Mouse (Mus musculus) natural killer cell, adult 2 months (primary cell): ENCODE results near the gene Gm10490.
"Not testable (repeated sequence)": the region's sequence is repeated elsewhere in the genome, so short reads cannot be mapped to it uniquely, and the experiment has no call there.

ENCODE experiments used
- DNase-seq, 2 experiments: peaks; one replicate each; pipeline ENCODE4 v3.0.0; 2022; ENCODE audit warnings: low spot score in 2 of 2

The Gm10490 gene

GRCm38 (mm10) chrX:7909242-7909641 is at the start of gene Gm10490:
Gene Gm10490, plus strand, starts transcription at chrX:7909542.
- not testable (repeated sequence) for DNase-seq

GRCm38 (mm10) chrX:7863181-7863580 is 46.2 kb upstream of the Gm10490 start:
- DNase-seq: no peak

GRCm38 (mm10) chrX:7864551-7864950 is 44.8 kb upstream of the Gm10490 start:
- DNase-seq: peak in 1 of 2 experiments; percentile 17

- DNase-seq: peak; percentile 42 to 49
These were observed 44.0 kb upstream of the Gm10490 start for GRCm38 (mm10) chrX:7865343-7865742.

GRCm38 (mm10) chrX:7865786-7866185 is 43.6 kb upstream of the Gm10490 start:
- DNase-seq: peak in 1 of 2 experiments; percentile 12

- no peak for DNase-seq
These were observed 42.2 kb upstream of the Gm10490 start for GRCm38 (mm10) chrX:7867141-7867540.

- DNase-seq: no peak
These were observed 40.8 kb upstream of the Gm10490 start for GRCm38 (mm10) chrX:7868506-7868905.

GRCm38 (mm10) chrX:7869826-7870225 is 39.5 kb upstream of the Gm10490 start:
- no peak for DNase-seq

GRCm38 (mm10) chrX:7878007-7878419 is 31.3 kb upstream of the Gm10490 start, which contains the start of gene Pim2:
Gene Pim2, plus strand, starts transcription at chrX:7878262.
- peak; percentile 82 to 89 for DNase-seq

- DNase-seq: no peak
These were observed 30.8 kb upstream of the Gm10490 start for GRCm38 (mm10) chrX:7878495-7878894.

- DNase-seq: peak; percentile 80
These were observed 29.5 kb upstream of the Gm10490 start for GRCm38 (mm10) chrX:7879819-7880218.

GRCm38 (mm10) chrX:7883841-7884567 is 25.3 kb upstream of the Gm10490 start, which contains the start of gene Slc35a2:
Gene Slc35a2, plus strand, starts transcription at chrX:7884028.
- peak; percentile 78 to 81 for DNase-seq

- DNase-seq: peak in 1 of 2 experiments; percentile 36
These were observed 11.1 kb upstream of the Gm10490 start for GRCm38 (mm10) chrX:7898211-7898610.

- DNase-seq: peak; percentile 83 to 88
These were observed 10.2 kb upstream of the Gm10490 start, which contains the start of the genes Pqbp1 and Timm17b for GRCm38 (mm10) chrX:7898880-7899874. Gene Pqbp1, minus strand, starts transcription at chrX:7899269. Gene Timm17b, plus strand, starts transcription at chrX:7899357.

GRCm38 (mm10) chrX:7904441-7904840 is 4.9 kb upstream of the Gm10490 start:
- no peak for DNase-seq

GRCm38 (mm10) chrX:7907735-7908134 is 1.6 kb upstream of the Gm10490 start, which contains the start of gene Gm10491:
Gene Gm10491, minus strand, starts transcription at chrX:7907835.
- DNase-seq: no peak

GRCm38 (mm10) chrX:7910473-7910872 is 1.1 kb downstream of the Gm10490 start:
- no peak for DNase-seq

GRCm38 (mm10) chrX:7915669-7916068 is 6.3 kb downstream of the Gm10490 start:
- peak; percentile 12 to 24 for DNase-seq

- not testable (repeated sequence) for DNase-seq
These were observed 8.6 kb downstream of the Gm10490 start for GRCm38 (mm10) chrX:7917960-7918359.

- DNase-seq: no peak
These were observed 10.4 kb downstream of the Gm10490 start, which contains the start of gene Pcsk1n for GRCm38 (mm10) chrX:7919601-7920383. Gene Pcsk1n, plus strand, starts transcription at chrX:7919822.

- no peak for DNase-seq
These were observed 12.7 kb downstream of the Gm10490 start for GRCm38 (mm10) chrX:7922032-7922431.
